ENCODE assay signal across 10 mouse cellular contexts in the genomic region with DNA sequence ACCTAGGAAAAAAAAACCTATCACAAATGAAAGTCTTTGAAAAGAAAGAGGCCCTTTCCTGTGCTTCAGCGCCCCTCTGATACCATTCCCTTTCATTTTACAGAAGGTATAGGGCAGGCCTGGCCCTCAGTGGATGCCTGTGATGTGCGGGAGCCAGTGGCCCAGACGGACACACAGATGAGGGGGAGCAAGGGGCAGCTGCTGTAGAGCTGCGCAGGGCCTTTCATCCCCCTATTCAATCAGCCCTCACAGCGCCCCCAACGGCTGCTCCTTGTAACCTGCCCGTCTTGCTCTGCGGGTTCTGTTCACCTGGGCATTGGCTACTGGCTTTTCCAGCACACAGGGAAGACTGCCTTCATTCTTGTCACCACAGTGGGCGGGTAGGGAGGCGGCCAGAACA.
A peak's percentile ranks its signal among the peaks of the same experiment; 100 is the strongest.
DNase-seq lines count a peak whose midpoint lies in the region; ATAC-seq and TF ChIP-seq lines count a peak whose summit lies in the region.
"Had no signal": no experiment of that assay in that cellular context is flagged by ENCODE, and none has a peak within 500 bp of the region (broad histone marks: within the 10 kb centered on the region; RNA-seq: fewer than 3 reads in every experiment).

No protein-coding gene starts in this region.

- 33% methylated on average over 10 of the region's 10 CpGs for WGBS in lung, postnatal 0 days
- WGBS in forebrain, embryonic 13.5 days, result 21% methylated on average over 10 of the region's 10 CpGs
- WGBS in neural tube, embryonic 13.5 days, result 17% methylated on average over 10 of the region's 10 CpGs

- H3K4me2 ChIP-seq in lung, postnatal 0 days (replicated peaks; ENCODE audit: low read depth, low read length), result no peak overlapping the region
- no peak overlapping the region for H3K4me2 ChIP-seq in forebrain, embryonic 13.5 days
- H3K4me2 ChIP-seq in neural tube, embryonic 13.5 days, result no peak overlapping the region

- peak; percentile 30; the same call in 1 of the 2 replicates for ATAC-seq in lung, postnatal 0 days
- peak; percentile 57 for ATAC-seq in forebrain, embryonic 13.5 days
- ATAC-seq in neural tube, embryonic 13.5 days (ENCODE audit: low read depth), result 0 out of 2 replicates have a peak, but pooled peaks have one; percentile 17
- ATAC-seq in activated CD4-positive, CD25-positive, alpha-beta regulatory T cell, adult 4 months, result no peak
- ATAC-seq: hindbrain, embryonic 16.5 days had no signal

- no peaks in the 10 kb centered on the region for H3K4me1 ChIP-seq in lung, postnatal 0 days (ENCODE audit: insufficient read depth, low read depth, low read length)
- peaks cover 5% of the 10 kb centered on the region; the same call in 1 of the 2 replicates for H3K4me1 ChIP-seq in forebrain, embryonic 13.5 days
- H3K4me1 ChIP-seq in neural tube, embryonic 13.5 days (replicated peaks), result no peaks in the 10 kb centered on the region

- no peaks in the 10 kb centered on the region for H3K9me3 ChIP-seq in lung, postnatal 0 days (ENCODE audit: low read length)
- no peaks in the 10 kb centered on the region for H3K9me3 ChIP-seq in forebrain, embryonic 13.5 days (replicated peaks)
- no peaks in the 10 kb centered on the region for H3K9me3 ChIP-seq in neural tube, embryonic 13.5 days

- H3K36me3 ChIP-seq in lung, postnatal 0 days (ENCODE audit: insufficient read depth, low read length), result no peaks in the 10 kb centered on the region
- no peaks in the 10 kb centered on the region for H3K36me3 ChIP-seq in forebrain, embryonic 13.5 days (ENCODE audit: poor library complexity, severe bottlenecking)
- no peaks in the 10 kb centered on the region for H3K36me3 ChIP-seq in neural tube, embryonic 13.5 days

- TF ChIP-seq EP300 in lung, postnatal 0 days (IDR thresholded peaks at IDR 0.05), result no peak

- no peak overlapping the region for H3K9ac ChIP-seq in lung, postnatal 0 days (replicated peaks; ENCODE audit: low read depth)
- H3K9ac ChIP-seq in forebrain, embryonic 13.5 days, result no peak overlapping the region
- no peak overlapping the region for H3K9ac ChIP-seq in neural tube, embryonic 13.5 days

- H3K27me3 ChIP-seq in lung, postnatal 0 days (replicated peaks; ENCODE audit: insufficient read depth, low read length), result no peaks in the 10 kb centered on the region
- no peaks in the 10 kb centered on the region for H3K27me3 ChIP-seq in forebrain, embryonic 13.5 days
- H3K27me3 ChIP-seq in neural tube, embryonic 13.5 days, result no peaks in the 10 kb centered on the region

- DNase-seq in adrenal gland, postnatal 14 days, result peak; percentile 33
- no peak for DNase-seq in adrenal gland, adult 8-10 months
- peak; percentile 41 for DNase-seq in lung, postnatal 0 days (ENCODE audit: low spot score)
- DNase-seq in lung, postnatal 25 days (ENCODE audit: low spot score), result no peak
- DNase-seq in layer of hippocampus, adult 8-10 months (ENCODE audit: low spot score in 2 of 2), result no peak
- DNase-seq: cerebellum, adult 9-10 months had no signal

- no peak overlapping the region for H3K27ac ChIP-seq in lung, postnatal 0 days (ENCODE audit: low read length)
- H3K27ac ChIP-seq in forebrain, embryonic 13.5 days, result no peak overlapping the region
- no peak overlapping the region for H3K27ac ChIP-seq in neural tube, embryonic 13.5 days (replicated peaks)

- H3K4me3 ChIP-seq in lung, postnatal 0 days (ENCODE audit: low read depth, low read length), result no peak overlapping the region
- H3K4me3 ChIP-seq in forebrain, embryonic 13.5 days, result no peak overlapping the region
- no peak overlapping the region for H3K4me3 ChIP-seq in neural tube, embryonic 13.5 days

- peak; percentile 58 for TF ChIP-seq CTCF in lung, postnatal 0 days (IDR thresholded peaks at IDR 0.05)

Comparison
In these comparisons a context has a peak if more than half of its experiments do, and no peak if none do; other contexts are left out.
1. DNase-seq: peak in adrenal gland, postnatal 14 days (single experiment) and lung, postnatal 0 days (single experiment); none in adrenal gland, adult 8-10 months (single experiment), lung, postnatal 25 days (single experiment) and layer of hippocampus, adult 8-10 months (0 of 2).